21 mouse cellular contexts compared by ENCODE assay signal in the genomic region with DNA sequence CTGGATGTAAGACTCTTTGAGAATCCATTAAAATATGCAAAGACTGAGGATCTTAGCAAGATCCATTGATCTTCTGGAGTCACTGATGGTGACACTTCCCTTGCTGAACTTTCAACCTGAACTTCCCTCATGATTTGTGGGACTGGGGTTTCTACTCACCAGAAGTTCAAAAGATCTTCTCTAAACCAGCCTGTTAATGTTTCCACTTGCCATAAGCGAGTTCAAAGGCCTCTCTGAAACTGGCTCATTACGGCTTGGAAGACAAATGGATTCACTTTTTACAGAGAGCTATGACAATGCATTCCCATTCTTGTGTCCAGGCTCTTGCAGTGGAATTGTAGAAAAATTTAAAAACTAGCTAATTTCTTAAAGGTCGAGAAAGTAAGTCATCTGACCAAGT.
DNase-seq lines count a peak whose midpoint lies in the region; ATAC-seq lines count a peak whose summit lies in the region.
"Had no signal": no experiment of that assay in that cellular context is flagged by ENCODE, and none has a peak within 500 bp of the region (broad histone marks: within the 10 kb centered on the region; RNA-seq: fewer than 3 reads in every experiment).

No protein-coding gene starts in this region.

- no peak overlapping the region for H3K4me2 ChIP-seq in kidney, embryonic 15.5 days
- H3K4me2 ChIP-seq: embryonic facial prominence, embryonic 13.5 days; embryonic facial prominence, embryonic 15.5 days; forebrain, embryonic 12.5 days had no signal

- H3K9me3 ChIP-seq in kidney, embryonic 15.5 days (replicated peaks), result no peaks in the 10 kb centered on the region
- H3K9me3 ChIP-seq: embryonic facial prominence, embryonic 13.5 days; embryonic facial prominence, embryonic 15.5 days; forebrain, embryonic 10.5 days; forebrain, embryonic 12.5 days had no signal

- peak; percentile 6 to 13 for DNase-seq in kidney, adult 8-10 months
- peak; percentile 2 to 4 for DNase-seq in kidney, postnatal 36 days
- DNase-seq in kidney, adult 11 months, result no peak
- DNase-seq: adrenal gland, adult 2 months; adrenal gland, postnatal 10 days; adrenal gland, postnatal 25 days; cerebellum, adult 11 months; cerebellum, adult 18-20 months; cerebellum, adult 8-10 months; cerebellum, adult 9-11 months; cerebellum, postnatal 14 days; cerebellum, postnatal 36 days; embryo, embryonic 11 days had no signal

- no peak overlapping the region for H3K9ac ChIP-seq in kidney, embryonic 15.5 days
- H3K9ac ChIP-seq: embryonic facial prominence, embryonic 13.5 days; embryonic facial prominence, embryonic 15.5 days; forebrain, embryonic 12.5 days had no signal

- H3K27ac ChIP-seq in kidney, embryonic 15.5 days, result no peak overlapping the region
- H3K27ac ChIP-seq: embryonic facial prominence, embryonic 13.5 days; embryonic facial prominence, embryonic 15.5 days; forebrain, embryonic 10.5 days; forebrain, embryonic 12.5 days had no signal

- no peak for ATAC-seq in kidney, embryonic 15.5 days (replicated peaks; ENCODE audit: low FRiP score)
- ATAC-seq: forebrain, embryonic 14.5 days; forebrain, embryonic 16.5 days had no signal

- 0 out of 2 replicates have a peak, but pooled peaks cover under 1% of the 10 kb centered on the region for H3K4me1 ChIP-seq in kidney, embryonic 15.5 days

- no peaks in the 10 kb centered on the region for H3K27me3 ChIP-seq in kidney, embryonic 15.5 days
- H3K27me3 ChIP-seq: embryonic facial prominence, embryonic 13.5 days; embryonic facial prominence, embryonic 15.5 days; forebrain, embryonic 12.5 days had no signal

- 82% methylated on average over 3 of the region's 3 CpGs for WGBS in kidney, embryonic 15.5 days

- H3K4me3 ChIP-seq in kidney, embryonic 15.5 days (replicated peaks), result no peak overlapping the region
- H3K4me3 ChIP-seq: embryonic facial prominence, embryonic 13.5 days; embryonic facial prominence, embryonic 15.5 days; erythroblast, embryonic 14.5 days; forebrain, embryonic 10.5 days; forebrain, embryonic 12.5 days had no signal

- no peaks in the 10 kb centered on the region for H3K36me3 ChIP-seq in kidney, embryonic 15.5 days
- H3K36me3 ChIP-seq: embryonic facial prominence, embryonic 13.5 days; embryonic facial prominence, embryonic 15.5 days; forebrain, embryonic 10.5 days; forebrain, embryonic 12.5 days had no signal
